In genomic region chr2:77944860-77945595, GRCm38 (mm10) we compare ENCODE assay signal across 7 mouse cellular contexts. TPM values are rescaled to one million over a fixed set of nuclear protein-coding genes. Genes with fewer than 3 reads are reported as not detected.
DNase-seq lines count a peak whose midpoint lies in the region; ATAC-seq lines count a peak whose summit lies in the region.

No protein-coding gene starts in this region.

- DNase-seq in liver, embryonic 11.5 days (ENCODE audit: low spot score), result no peak
- DNase-seq in testis, postnatal 14 days (ENCODE audit: low spot score), result peak; percentile 16
- DNase-seq in Muller cell, postnatal 12 days (ENCODE audit: inconsistent ontology term), result no peak
- DNase-seq in thymus, postnatal 36 days, result no peak

- no peak overlapping the region for H3K27ac ChIP-seq in forebrain, embryonic 12.5 days
- no peak overlapping the region for H3K27ac ChIP-seq in liver, embryonic 11.5 days (ENCODE audit: low read depth, low read length)

- peak overlapping the region; percentile 85 for H3K4me3 ChIP-seq in megakaryocyte, embryonic 14.5 days (replicated peaks)
- peak overlapping the region; percentile 79 for H3K4me3 ChIP-seq in forebrain, embryonic 12.5 days (replicated peaks)
- peak overlapping the region; percentile 71 for H3K4me3 ChIP-seq in liver, embryonic 11.5 days (ENCODE audit: low read depth, low read length)

- WGBS in forebrain, embryonic 12.5 days, result 52% methylated on average over 8 of the region's 8 CpGs
- 39% methylated on average over 8 of the region's 8 CpGs for WGBS in liver, embryonic 11.5 days

- no peak for ATAC-seq in megakaryocyte, adult 5-6 weeks (ENCODE audit: poor library complexity, severe bottlenecking)
- no peak for ATAC-seq in forebrain, embryonic 12.5 days (ENCODE audit: low FRiP score)
- ATAC-seq in liver, embryonic 11.5 days (replicated peaks; ENCODE audit: low FRiP score), result no peak

- peaks cover 26% of the 10 kb centered on the region for H3K36me3 ChIP-seq in megakaryocyte, embryonic 14.5 days (replicated peaks; ENCODE audit: low read length)
- H3K36me3 ChIP-seq in forebrain, embryonic 12.5 days (replicated peaks), result no peaks in the 10 kb centered on the region
- H3K36me3 ChIP-seq in liver, embryonic 11.5 days (ENCODE audit: control insufficient read depth, insufficient read depth, low read length), result 0 out of 2 replicates have a peak, but pooled peaks cover 2% of the 10 kb centered on the region

- peaks cover 40% of the 10 kb centered on the region for H3K4me1 ChIP-seq in megakaryocyte, embryonic 14.5 days
- peaks cover 11% of the 10 kb centered on the region for H3K4me1 ChIP-seq in forebrain, embryonic 12.5 days
- peaks cover 3% of the 10 kb centered on the region for H3K4me1 ChIP-seq in liver, embryonic 11.5 days (replicated peaks; ENCODE audit: control insufficient read depth, insufficient read depth, low read length)

- H3K9ac ChIP-seq in forebrain, embryonic 12.5 days, result peak overlapping the region; percentile 84
- H3K9ac ChIP-seq in liver, embryonic 11.5 days (ENCODE audit: low read depth, low read length), result peak overlapping the region; percentile 85

- peak overlapping the region; percentile 81 for H3K4me2 ChIP-seq in forebrain, embryonic 12.5 days
- H3K4me2 ChIP-seq in liver, embryonic 11.5 days, result peak overlapping the region; percentile 64

- H3K9me3 ChIP-seq in megakaryocyte, embryonic 14.5 days, result peaks cover 14% of the 10 kb centered on the region
- H3K9me3 ChIP-seq in forebrain, embryonic 12.5 days, result no peaks in the 10 kb centered on the region
- H3K9me3 ChIP-seq in liver, embryonic 11.5 days (ENCODE audit: control insufficient read depth, low read length), result no peaks in the 10 kb centered on the region

- peaks cover 3% of the 10 kb centered on the region for H3K27me3 ChIP-seq in megakaryocyte, embryonic 14.5 days (replicated peaks)
- no peaks in the 10 kb centered on the region for H3K27me3 ChIP-seq in forebrain, embryonic 12.5 days
- no peaks in the 10 kb centered on the region for H3K27me3 ChIP-seq in liver, embryonic 11.5 days (replicated peaks; ENCODE audit: control insufficient read depth, insufficient read depth, low read length)

RNA-seq across cellular contexts. Expression of gene Cwc22, which starts 1.1 kb away (rescaled TPM):
- polyA plus RNA-seq in megakaryocyte, embryonic 14.5 days (2012; ENCODE audit: insufficient read depth, low replicate concordance), result 1.4 and 32.2 TPM in 2 replicates
- 31.3 and 33.7 TPM in 2 replicates for total RNA-seq in megakaryocyte, adult 5-6 weeks (2015)
- 86.3 and 92.3 TPM in 2 replicates for total RNA-seq in megakaryocyte, adult 5-6 weeks (2017)
- polyA plus RNA-seq in forebrain, embryonic 12.5 days (2016; fragmentation: Nextera tagmentation; extraction: Ambion mirVana), result 36.9 and 37.3 TPM in 2 replicates
- polyA plus RNA-seq in liver, embryonic 11.5 days (2014; fragmentation: Nextera tagmentation; extraction: Ambion mirVana), result 35.1 and 37.8 TPM in 2 replicates
